Mouse (Mus musculus) erythroblast, embryonic 14.5 days (primary cell): ENCODE measurements around the gene Tll1.

ENCODE experiments used
- GATA1 ChIP-seq: IDR thresholded peaks from 2 replicates; pipeline ENCODE4 v1.6.1; 2012; ENCODE audit warnings: low read length, inconsistent platforms, mixed read lengths
- TAL1 ChIP-seq: IDR thresholded peaks from 3 replicates; pipeline ENCODE4 v1.6.1; 2012; ENCODE audit warnings: low read length, inconsistent platforms, mixed read lengths

GRCm38 (mm10) chr8:64187881-64188280, 18.2 kb downstream of the Tll1 start:
- TF ChIP-seq TAL1 (no peak), GATA1 (no peak)
